Mouse (Mus musculus) spleen, adult 18-20 months (tissue): Measurements from ENCODE around the gene Zfp385c.
A peak's percentile ranks its signal among the peaks of the same experiment; 100 is the strongest.
"Not testable (repeated sequence)": the region's sequence is repeated elsewhere in the genome, so short reads cannot be mapped to it uniquely, and the experiment has no call there.

ENCODE experiments used
- DNase-seq, 2 experiments: peaks; one replicate each; pipeline ENCODE4 v3.0.0; 2022; ENCODE audit warnings: mixed read lengths in 2 of 2

Zfp385c gene

DNA sequence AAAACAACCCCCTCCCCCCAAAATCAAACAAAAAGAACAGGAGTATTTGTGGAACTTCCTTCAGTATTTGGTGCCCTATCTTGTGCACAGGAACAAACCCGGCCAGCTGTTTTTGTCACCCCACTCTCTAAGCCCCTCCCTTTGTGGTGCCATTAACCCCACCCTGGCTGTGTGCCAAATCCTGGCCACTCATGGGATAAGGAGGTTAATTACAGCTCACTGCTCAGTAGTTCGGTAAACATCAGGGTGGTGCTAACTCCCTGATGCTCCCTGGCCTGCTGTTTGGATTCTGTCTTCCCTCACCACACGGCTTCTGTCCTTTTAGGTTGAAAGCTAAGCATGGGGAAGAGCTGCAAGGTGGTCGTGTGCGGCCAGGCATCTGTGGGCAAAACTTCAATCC is 68.4 kb downstream of the Zfp385c start:
- DNase-seq: peak; percentile 34 to 38

DNA sequence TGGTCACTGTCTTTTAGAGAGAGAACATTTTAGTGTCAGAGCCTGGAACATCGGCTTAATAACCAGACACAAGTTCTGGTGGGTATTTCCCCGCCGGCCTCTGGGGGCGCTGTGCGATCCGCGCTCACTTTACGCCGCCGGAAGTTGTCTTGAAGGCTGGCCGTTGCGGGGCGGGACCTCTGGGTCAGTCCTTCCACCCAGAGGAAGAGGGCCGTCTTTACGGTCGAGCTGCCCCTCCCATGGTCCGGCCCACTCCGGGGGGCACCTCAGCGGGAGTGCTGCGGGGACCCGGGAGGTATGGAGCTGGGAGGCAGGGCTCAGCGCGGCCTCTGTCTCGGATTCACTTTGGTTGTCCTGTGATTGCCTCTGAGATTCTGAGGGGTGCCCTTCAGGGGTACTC is 69.5 kb downstream of the Zfp385c start:
- peak; percentile 89 to 95 for DNase-seq

DNA sequence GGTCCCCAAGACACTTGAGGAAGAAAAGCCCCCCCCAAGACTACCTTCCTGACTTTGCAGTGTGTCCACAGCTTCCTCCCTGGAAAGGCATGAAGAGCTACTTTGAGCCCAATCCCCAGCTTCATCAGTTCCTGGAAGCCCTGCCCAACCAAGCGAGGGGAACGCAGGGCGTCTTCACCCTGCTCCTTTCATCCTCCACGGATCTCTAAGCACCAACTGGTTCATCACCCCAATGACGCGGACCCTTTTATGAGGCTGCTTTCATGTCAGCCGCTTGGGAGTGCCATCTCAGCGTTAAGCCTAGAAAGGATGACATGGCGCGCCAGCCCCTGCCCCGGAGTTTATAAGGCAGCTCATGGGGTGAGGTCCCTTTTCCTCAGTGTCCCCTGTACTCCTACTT is 72.3 kb downstream of the Zfp385c start, which contains the start of gene Dnajc7:
Dnajc7 (minus strand) TSS at position 187 of the 400 bp plus-strand sequence.
- no peak for DNase-seq

DNA sequence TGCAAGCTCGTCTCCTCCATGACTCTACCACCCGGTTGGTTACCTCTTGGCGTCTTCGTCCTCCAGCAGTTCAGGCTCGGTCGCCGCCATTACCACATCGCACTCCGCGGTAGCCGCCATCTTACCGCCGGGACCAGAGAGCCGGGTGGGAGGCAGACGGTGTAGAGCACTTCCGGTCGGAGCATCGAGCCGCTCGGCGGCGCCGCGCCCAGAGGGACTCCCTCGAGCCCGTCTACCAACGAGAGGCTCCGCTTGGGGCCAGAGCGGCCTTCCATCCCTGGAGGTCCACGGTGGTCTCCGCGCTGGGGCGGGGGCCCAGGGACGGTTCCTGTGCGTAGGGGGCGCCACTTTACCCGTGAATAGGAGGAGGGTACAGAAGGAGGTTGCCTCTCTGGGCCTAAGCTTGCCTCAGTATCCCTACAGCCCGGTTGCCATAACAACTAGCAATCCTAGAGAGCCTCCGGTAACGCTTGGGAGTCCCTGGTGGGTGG is 72.7 kb downstream of the Zfp385c start:
- peak; percentile 87 to 89 for DNase-seq

DNA sequence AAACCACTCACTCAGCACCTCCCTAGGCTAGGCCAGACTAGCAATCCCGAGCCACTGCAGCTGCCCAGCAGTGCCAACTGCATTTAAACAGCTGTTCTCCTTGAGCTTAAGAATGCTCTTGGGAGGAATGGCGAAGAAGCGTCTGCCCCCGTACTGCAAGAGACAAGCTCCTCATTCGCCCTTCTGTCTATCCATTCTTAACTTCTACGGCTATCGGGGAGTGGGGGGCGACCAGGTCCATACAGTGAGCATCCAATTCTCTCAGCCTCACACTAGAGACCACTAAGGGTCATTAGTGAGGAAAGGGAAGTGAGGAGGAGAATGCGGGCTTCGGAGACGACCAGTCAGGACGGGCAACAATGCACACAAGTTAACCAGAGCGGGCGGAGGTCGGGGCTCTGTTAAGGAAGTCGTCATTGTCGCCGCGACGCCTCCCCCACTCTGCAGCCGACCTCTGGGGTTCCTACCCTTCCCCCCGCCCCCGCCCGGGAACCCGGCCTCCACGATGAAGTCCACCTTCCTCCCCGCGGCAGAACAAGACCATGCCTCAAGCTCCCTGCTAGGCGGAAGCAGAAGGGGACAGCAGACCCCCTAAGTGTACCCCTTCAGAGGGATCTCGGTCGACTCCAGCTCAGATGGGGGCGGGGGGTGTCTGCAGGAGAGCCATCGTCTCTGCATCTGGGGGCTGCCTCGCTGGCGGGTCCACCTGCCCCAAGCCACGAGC is 73.3 kb downstream of the Zfp385c start, which contains the start of gene Nkiras2:
Nkiras2 (plus strand) TSS at position 484 of the 724 bp plus-strand sequence.
- DNase-seq: peak; percentile 65

DNA sequence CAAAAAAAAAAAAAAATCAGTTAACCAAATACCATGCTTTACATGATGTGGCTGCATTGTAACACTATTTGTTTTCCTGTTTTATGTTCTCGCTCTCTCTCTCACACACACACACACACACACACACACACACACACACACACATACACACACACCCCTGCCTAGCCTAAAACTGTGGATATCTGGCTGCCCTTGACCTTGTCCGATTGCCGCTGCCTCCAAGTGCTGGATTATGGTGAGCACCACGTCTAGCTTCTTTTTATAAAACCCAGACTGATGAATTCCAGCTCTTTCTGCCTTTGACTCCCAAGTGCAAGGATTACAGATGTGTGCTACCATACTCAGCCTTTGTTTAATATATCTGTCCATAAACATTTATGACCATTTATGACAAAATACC is 74.8 kb downstream of the Zfp385c start:
- DNase-seq: no peak

DNA sequence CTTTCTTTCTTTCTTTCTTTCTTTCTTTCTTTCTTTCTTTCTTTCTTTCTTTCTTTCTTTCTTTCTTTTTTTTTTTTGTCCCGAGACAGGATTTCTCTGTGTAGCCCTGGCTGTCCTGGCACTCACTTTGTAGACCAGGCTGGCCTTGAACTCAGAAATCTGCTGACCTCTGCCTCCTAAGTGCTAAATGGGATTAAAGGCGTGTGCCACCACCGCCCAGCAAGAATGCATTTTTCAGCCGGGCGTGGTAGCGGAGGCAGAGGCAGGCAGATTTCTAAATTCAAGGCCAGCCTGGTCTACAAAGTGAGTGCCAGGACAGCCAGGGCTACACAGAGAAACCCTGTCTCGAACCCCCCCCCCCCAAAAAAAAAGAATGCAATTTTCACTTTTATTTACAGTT is 75.4 kb downstream of the Zfp385c start:
- DNase-seq: not testable (repeated sequence)

DNA sequence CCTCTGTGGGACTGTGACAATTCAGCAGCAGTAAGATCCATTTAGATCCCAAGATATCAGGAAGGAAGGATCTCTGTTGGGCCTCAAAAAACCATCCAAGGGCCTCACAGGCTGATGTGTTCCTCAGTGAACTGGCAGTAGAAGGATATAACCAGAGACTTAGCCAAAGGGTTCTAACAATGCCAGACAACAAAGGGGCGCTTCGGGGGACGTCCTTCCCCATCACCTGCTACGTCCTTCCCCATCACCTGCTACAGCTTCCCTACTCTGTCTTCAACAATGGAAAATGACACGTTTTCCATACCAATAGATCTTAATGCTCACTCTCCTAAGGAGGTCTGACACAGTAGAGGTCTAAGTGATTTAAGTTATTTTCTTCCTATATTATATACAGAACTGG is 75.9 kb downstream of the Zfp385c start:
- no peak for DNase-seq

DNA sequence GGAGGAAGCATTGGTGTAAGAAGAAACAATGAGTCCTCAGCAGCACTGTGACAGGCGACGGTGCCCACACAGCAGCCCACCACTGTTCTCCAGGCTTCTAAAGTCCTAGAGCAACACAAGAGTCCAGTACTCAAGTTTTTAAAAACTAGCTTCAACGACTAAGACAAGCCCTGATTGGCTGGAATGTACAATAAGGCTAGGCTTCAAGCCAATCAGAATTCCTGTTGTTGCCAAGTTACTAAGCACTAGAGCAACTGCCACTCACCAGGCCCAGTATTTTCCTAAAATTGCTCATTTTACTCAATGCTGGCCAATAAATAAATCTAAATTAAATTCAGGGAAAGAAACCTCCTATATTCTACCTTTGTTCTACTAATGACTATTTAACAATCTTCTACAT is 79.0 kb downstream of the Zfp385c start:
- no peak for DNase-seq

GRCm38 (mm10) chr11:100611627-100612026 is 80.6 kb downstream of the Zfp385c start:
- no peak for DNase-seq

DNA sequence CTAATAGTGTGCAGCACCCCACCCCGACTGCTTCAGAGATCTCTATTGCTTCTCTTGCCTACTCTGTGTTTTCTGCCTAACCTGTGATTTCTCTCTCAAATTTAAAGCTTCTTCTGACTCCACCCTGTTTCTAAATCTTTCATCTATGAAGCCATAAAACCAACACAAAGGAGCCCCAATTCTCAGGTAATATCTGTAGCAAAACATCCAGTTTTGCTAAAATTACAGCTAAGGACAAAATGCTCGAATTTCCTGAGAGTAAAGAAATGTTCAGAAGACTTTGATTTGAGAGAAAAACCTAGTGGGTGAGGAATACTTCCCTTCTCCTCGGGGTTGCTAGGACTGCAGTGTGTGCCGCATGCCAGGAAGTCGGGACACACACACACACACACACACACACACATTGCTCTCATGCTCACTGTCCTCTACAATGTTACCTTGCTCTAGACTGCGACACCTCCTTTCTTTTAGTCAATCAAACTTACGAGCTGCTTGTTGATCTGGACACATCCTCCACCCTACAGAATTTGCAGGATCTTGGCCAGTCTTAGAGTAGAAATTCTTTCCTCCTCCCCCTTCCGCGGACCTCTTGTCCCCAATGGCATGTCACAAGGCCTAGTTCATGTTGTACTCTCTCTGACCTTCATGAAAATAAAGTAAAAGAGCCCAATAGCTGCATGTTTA is 82.1 kb downstream of the Zfp385c start:
- DNase-seq: no peak

- DNase-seq: no peak
Observed at GRCm38 (mm10) chr11:100609355-100609996, 82.8 kb downstream of the Zfp385c start.

DNA sequence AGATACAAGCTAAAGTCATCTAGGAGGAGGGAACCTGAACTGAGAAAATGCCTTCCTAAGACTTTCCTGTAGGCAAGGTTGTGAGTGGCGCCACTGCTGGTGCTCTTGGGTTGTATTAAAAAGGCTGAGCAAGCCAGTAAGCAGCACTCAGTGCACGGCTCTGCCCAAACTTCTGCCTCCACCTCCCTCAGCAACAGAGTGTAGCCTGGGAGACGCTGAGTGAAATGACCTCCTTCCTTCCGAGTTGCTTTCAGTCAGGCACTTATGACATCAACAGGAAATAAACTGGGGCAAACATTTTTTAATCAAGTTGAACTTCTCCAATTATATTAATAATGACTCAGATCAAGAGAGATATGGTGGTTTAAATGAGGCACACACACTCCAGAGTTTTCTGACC is 83.5 kb downstream of the Zfp385c start:
- no peak for DNase-seq

GRCm38 (mm10) chr11:100607121-100607520 is 85.1 kb downstream of the Zfp385c start:
- no peak for DNase-seq

GRCm38 (mm10) chr11:100605451-100605850 is 86.8 kb downstream of the Zfp385c start:
- DNase-seq: no peak

DNA sequence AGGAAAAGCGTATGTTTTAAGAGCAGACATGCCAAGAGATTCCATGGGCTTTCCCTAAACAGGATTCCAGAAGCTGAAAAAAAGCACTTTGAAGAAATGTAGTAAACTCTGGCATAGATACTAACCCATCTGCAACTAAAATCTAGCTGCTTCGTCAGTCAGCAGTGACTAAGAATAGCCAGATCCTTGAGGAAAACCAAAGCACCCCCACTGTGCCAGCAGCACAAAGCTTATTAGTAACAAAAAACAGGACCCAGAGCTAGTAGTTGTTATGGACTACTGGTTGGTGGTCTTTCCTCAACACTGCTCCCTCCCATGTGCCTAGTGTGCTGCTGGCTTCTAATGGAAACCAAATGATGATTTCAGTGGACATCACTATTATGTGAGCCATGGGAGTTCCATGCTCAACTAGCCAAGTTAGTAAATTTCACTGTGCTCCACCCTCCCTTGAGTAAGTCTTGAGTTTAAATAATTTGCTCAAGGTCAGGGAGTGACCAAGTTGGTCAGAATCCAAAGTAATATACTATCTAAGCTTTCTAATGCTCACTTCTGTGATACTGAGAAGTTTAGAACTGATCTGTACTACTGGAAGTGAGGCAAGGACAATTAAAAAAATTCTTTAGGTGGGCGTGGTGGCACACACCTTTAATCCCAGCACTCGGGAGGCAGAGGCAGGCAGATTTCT is 87.8 kb downstream of the Zfp385c start:
- DNase-seq: no peak

- no peak for DNase-seq
Observed at GRCm38 (mm10) chr11:100603813-100604212, 88.4 kb downstream of the Zfp385c start.

DNA sequence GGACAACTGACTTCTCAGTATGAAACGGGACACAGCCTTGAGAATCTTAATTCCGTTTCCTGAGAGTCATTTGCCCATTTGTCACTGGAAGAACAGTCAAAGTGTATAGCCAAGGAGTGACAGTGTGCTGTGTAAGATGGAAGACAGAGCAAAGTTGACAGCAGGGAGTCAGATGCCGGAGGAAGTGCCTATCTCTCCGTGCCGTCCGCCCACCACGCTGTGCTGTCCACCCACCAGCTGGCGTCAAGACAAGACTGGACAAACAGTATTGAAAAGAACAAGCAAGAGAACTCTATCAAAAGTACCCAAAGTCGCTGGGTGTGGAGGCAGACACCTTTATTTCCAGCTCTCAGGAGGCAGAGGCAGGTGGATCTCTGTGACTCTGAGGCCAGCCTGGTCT is 89.1 kb downstream of the Zfp385c start:
- no peak for DNase-seq

DNA sequence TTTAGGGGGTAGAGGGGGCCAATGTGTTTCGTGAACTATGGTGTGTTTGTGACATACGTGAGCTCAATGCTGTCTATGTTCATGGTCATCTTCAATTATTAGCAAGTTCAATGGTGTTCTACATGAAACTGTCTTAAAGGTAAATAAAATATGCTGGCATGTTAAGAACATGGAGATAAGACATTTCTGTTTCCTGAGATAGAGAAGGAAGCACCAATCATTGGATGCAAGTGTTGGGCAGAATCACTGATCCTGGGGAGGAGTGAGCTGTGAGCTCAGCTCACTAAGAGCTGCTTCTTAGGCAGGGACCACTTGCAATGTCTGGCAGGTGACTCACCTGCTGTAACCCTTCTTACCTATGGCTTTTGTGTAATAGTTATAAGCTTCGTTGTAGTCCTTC is 90.9 kb downstream of the Zfp385c start:
- no peak for DNase-seq

- no peak for DNase-seq
Observed at GRCm38 (mm10) chr11:100598074-100598473, 94.2 kb downstream of the Zfp385c start.

DNA sequence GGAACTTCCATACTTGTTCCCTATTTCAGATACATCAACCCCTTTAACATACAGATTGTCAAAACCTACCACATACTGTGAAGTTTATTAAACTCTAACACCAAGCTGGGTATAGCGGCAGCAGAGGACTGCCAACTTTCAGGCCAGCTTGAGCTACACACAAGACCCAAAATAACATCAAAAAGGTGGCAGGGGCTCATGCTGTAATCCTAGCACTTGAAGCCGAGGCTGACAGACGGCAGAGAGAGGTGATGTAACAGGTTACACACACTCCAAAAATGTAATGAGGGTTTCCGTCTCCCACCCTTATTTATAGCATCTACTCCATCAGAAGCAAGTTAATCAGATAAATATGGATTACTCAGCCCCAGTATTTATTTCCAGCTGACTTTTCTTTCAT is 96.7 kb downstream of the Zfp385c start:
- DNase-seq: no peak

DNA sequence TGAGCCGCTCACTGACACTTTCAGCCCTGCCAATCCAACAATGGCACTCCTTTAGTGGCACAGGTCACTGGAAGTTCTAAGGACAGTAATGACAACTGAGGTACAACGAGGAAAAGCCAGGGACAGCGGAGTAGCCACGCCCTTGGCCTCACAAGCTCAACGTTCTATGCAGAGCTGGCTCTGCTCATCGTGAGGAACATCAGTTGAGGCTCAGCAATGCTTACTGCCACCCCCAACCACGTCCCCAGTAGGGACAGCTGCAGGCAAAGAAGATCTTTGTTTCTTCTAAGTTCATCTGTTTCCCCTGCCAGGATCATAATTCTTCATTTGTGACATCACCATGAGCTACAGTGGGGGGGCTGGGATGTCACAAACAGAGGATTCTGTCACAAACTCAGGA is 97.6 kb downstream of the Zfp385c start:
- DNase-seq: no peak
